Mouse (Mus musculus): ENCODE data around the gene Rarres2. TPM values are rescaled to one million over a fixed set of nuclear protein-coding genes. Genes with fewer than 3 reads are reported as not detected.
"Not testable (repeated sequence)": the region's sequence is repeated elsewhere in the genome, so short reads cannot be mapped to it uniquely, and the experiment has no call there.

The Rarres2 gene
- total RNA-seq, 4 experiments from 2014 or later, result 16.1 to 17.3 (median 16.9) TPM

- DNase-seq (ENCODE audit: low spot score in 2 of 2), result no peak
Observed at GRCm38 (mm10) chr6:48541560-48542450, 30.8 kb downstream of the Rarres2 start.

GRCm38 (mm10) chr6:48540721-48541120 is 31.9 kb downstream of the Rarres2 start:
- no peak for DNase-seq (ENCODE audit: low spot score in 2 of 2)

GRCm38 (mm10) chr6:48539860-48540259 is 32.7 kb downstream of the Rarres2 start:
- DNase-seq (ENCODE audit: low spot score in 2 of 2), result no peak

- DNase-seq (ENCODE audit: low spot score in 2 of 2), result peak in 1 of 2 experiments; percentile 69
Observed at GRCm38 (mm10) chr6:48538841-48539737, 33.5 kb downstream of the Rarres2 start.

DNA sequence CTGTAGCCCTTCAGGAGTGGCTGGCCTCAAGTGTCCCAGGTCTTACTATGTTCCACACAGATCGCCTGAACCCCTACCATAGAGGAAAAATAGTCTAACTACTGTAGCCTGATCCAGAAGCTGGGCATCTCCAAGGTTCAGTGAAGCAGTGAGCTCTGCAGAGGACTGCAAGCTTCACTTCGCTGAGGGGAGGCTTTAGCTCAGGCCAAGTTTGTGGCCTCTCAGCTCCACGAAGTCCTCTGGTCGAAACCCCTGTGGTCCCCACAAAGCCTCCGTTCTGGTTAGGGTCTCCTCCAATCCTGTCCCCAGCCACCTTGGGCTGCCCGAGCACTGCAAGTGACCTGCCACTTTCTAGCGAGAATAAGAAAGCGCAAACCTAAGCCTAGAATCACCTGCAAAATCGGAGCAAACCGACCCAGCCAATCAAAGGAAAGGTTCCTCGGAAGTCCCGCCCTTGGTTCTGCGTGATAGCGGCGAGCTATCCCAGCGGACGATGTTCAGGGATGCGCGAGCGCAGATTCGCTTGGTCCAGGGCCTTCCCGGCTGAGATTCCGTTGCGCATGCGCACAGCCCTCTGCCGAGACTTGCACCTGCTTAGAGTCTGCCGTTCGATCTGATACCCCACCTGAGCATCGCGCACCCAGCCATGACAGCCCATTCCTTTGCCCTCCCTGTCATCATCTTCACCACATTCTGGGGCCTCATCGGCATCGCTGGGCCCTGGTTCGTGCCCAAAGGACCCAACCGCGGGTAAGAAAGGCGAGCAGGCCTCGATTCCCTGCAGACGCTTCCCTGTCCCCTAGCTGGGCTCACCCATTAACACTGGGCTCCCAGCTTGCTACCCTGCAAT is 35.3 kb downstream of the Rarres2 start, which contains the start of gene Atp6v0e2:
Gene Atp6v0e2 (plus strand): TSS at position 511 of the 850 bp plus-strand sequence.
- peak; percentile 86 to 91 for DNase-seq (ENCODE audit: low spot score in 2 of 2)

DNA sequence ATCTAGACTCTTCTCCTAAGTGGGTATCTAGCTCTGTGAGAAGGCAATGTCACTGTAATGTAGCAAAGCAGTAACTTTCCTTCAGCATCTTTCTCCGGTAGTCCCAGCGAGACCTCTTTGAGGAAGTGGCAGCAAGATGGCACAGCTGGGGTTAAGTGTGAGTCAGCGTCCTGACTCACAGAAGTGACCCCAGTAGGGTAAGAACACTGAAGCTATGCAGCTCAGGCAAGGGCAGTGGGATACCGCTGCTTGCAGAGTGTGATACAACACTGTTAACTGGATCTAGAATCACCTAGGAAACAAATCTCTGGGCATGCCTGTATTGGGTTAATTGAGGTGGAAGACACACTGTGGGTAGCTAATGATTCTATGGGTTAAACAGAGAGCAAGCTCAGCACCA is 36.5 kb downstream of the Rarres2 start:
- DNase-seq (ENCODE audit: low spot score in 2 of 2), result no peak

GRCm38 (mm10) chr6:48534913-48535312 is 37.7 kb downstream of the Rarres2 start:
- no peak for DNase-seq (ENCODE audit: low spot score in 2 of 2)

GRCm38 (mm10) chr6:48533475-48533874 is 39.1 kb downstream of the Rarres2 start:
- DNase-seq (ENCODE audit: low spot score in 2 of 2), result no peak

GRCm38 (mm10) chr6:48530862-48531261 is 41.7 kb downstream of the Rarres2 start:
- no peak for DNase-seq (ENCODE audit: low spot score in 2 of 2)

DNA sequence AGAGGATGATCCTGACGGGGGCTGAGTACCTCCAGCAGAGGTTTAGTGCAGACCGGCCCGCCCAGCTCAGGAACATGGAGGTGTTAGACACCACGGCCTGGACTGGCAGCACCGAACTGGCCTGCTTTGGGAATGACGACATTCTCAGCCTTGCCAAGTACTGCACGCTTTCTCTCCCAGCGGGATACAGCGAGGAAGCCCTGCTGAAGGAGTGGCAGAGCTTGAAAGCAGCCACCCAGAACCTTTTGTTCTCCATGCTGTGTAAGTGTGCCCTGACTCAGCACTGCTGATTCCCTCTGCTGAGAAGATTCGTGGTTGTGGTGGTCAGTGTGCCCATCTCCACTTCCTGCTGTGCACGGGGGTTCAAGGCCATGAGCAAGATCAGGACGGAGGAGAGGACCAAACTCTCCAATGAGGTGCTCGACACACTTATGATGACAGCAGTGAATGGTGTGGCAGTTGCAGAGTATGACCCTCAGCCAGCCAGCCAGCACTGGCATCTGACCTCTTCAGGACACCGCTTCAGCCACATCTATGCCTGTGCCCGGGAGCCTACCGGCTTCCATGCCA is 42.6 kb downstream of the Rarres2 start:
- DNase-seq (ENCODE audit: low spot score in 2 of 2), result no peak

DNA sequence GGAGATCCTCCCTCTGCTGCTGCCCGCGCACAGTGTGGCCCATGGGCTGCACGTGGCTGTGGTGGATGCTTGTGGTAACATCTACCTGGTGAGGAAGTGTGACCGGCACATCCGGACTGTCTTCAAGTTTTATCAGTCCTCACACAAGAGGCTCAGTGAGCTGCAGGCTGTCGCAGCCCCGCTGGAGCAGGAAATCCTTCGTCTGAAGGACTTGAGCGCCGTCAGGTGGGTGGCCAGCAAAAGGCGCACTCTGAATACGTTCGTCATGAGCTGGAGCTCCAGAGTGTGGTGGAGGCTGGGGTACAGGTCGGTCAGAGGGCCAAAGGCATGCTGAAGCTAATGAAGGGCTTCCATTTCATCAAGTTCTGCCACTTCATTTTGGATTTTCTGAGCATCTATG is 43.3 kb downstream of the Rarres2 start:
- no peak for DNase-seq (ENCODE audit: low spot score in 2 of 2)

DNA sequence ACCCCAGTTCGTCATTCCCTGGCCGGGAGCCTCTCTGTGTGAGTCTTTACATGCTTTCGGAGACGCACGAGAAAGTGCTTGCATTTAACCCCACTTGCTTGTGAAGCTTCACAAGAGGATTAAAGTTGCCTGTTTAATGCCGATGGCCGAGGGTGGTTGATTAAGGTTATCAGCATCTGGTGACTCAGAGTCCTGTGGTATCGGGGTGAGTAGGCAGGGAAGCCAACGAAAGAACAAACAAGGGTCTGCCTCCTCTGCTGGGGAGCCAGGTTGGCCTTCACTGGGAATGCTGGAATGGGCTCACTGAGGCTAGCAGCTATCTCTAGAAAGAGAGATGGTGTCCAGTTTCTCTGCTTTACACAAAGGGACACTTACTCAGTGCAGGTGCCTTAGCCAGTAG is 44.7 kb downstream of the Rarres2 start:
- DNase-seq (ENCODE audit: low spot score in 2 of 2), result no peak

- DNase-seq (ENCODE audit: low spot score in 2 of 2), result not testable (repeated sequence)
Observed at GRCm38 (mm10) chr6:48524882-48525281, 47.7 kb downstream of the Rarres2 start.

Other genes starting within 250 kb of the Rarres2 start
- 10 to 100 TPM; 42.8 to 63.6 (median 53.0) TPM for gene Krba1, start 177.2 kb downstream of the Rarres2 start, total RNA-seq (2022)
- 10 to 100 TPM; 36.6 to 46.3 (median 38.6) TPM for gene Zfp467, start 127.0 kb downstream of the Rarres2 start, total RNA-seq (2022)
- 1 to 10 TPM in 1 of 4 experiments, under 1 TPM in 3; 0.84 to 1.4 (median 0.90) TPM for gene Sspo, start 124.6 kb downstream of the Rarres2 start, total RNA-seq (2022)
- 100 to 1,000 TPM; 400 to 422 (median 415) TPM for gene Atp6v0e2, start 35.2 kb downstream of the Rarres2 start, total RNA-seq (2022)
- gene Lrrc61, start 18.0 kb downstream of the Rarres2 start, total RNA-seq (2022), result 10 to 100 TPM; 41.6 to 55.1 (median 46.4) TPM
- not detected for gene Gm45021, start 16.8 kb upstream of the Rarres2 start, total RNA-seq (2022)
- gene Repin1, start 21.1 kb upstream of the Rarres2 start, total RNA-seq (2022), result 10 to 100 TPM; 62.2 to 67.3 (median 64.6) TPM
- 1 to 10 TPM in 1 of 4 experiments, not detected in 3; 1.6 TPM for gene Gm44965, start 21.2 kb upstream of the Rarres2 start, total RNA-seq (2022)
- 1 to 10 TPM; 7.7 to 9.5 (median 7.8) TPM for gene Zfp775, start 29.3 kb upstream of the Rarres2 start, total RNA-seq (2022)
- gene AI854703, start 54.0 kb upstream of the Rarres2 start, total RNA-seq (2022), result 10 to 100 TPM; 15.2 to 16.7 (median 16.1) TPM
- 1 to 10 TPM in 1 of 4 experiments, under 1 TPM in 3; 0.77 to 1.0 (median 0.83) TPM for gene Gimap8, start 74.4 kb upstream of the Rarres2 start, total RNA-seq (2022)
- gene Gimap9, start 103.3 kb upstream of the Rarres2 start, total RNA-seq (2022), result 1 to 10 TPM in 1 of 4 experiments, under 1 TPM in 3; 0.36 to 1.0 (median 0.45) TPM
- under 1 TPM in 3 of 4 experiments, not detected in 1; 0.41 to 0.56 (median 0.55) TPM for gene Gimap4, start 111.8 kb upstream of the Rarres2 start, total RNA-seq (2022)
- gene Gimap6, start 135.4 kb upstream of the Rarres2 start, total RNA-seq (2022), result 1 to 10 TPM; 3.1 to 4.3 (median 4.0) TPM
- gene Gm28053, start 145.8 kb upstream of the Rarres2 start, total RNA-seq (2022), result 1 to 10 TPM in 1 of 4 experiments, not detected in 3; 2.3 TPM
- not detected for gene Gimap7, start 145.8 kb upstream of the Rarres2 start, total RNA-seq (2022)
- gene Gimap1, start 166.3 kb upstream of the Rarres2 start, total RNA-seq (2022), result 1 to 10 TPM; 1.6 to 2.8 (median 1.8) TPM
- gene Gimap5, start 173.4 kb upstream of the Rarres2 start, total RNA-seq (2022), result 1 to 10 TPM in 1 of 4 experiments, under 1 TPM in 3; 0.32 to 1.2 (median 0.89) TPM
- gene Gimap3, start 198.1 kb upstream of the Rarres2 start, total RNA-seq (2022), result not detected

Data from left cerebral cortex, adult 8-10 months (tissue).